Mouse (Mus musculus) gastrocnemius, postnatal 4 days (tissue): ENCODE data around the gene Slc17a6. TPM values are rescaled to one million over a fixed set of nuclear protein-coding genes. Genes with fewer than 3 reads are reported as not detected.

Experiments used
- DNase-seq, 2 experiments: peaks; one replicate each; pipeline ENCODE4 v3.0.0; 2021 to 2022; ENCODE audit warnings: low spot score in 2 of 2, mixed read lengths in 2 of 2
- long read RNA-seq, 2 experiments: library from polyadenylated mRNA; stranded (forward); transcript quantifications; one replicate each; pipeline ENCODE4 v2.0.0; 2021
- total RNA-seq, 2 experiments: library from RNA; stranded (reverse); gene quantifications; 2 replicates each; pipeline ENCODE4 v1.2.3; 2021

Gene Slc17a6
- not detected for total RNA-seq
- long read RNA-seq, experiment 1: 0 reads
- long read RNA-seq, experiment 2: 0 reads

- DNase-seq: peak; percentile 32 to 77
Measured at GRCm38 (mm10) chr7:51621694-51622145, at the start of gene Slc17a6. Gene Slc17a6, plus strand, starts transcription at chr7:51622006.

- DNase-seq: no peak
Measured at GRCm38 (mm10) chr7:51600021-51600420, 21.8 kb upstream of the Slc17a6 start.

GRCm38 (mm10) chr7:51603741-51604140, 18.1 kb upstream of the Slc17a6 start:
- DNase-seq: no peak

- no peak for DNase-seq
Measured at GRCm38 (mm10) chr7:51614404-51614803, 7.4 kb upstream of the Slc17a6 start.

DNA sequence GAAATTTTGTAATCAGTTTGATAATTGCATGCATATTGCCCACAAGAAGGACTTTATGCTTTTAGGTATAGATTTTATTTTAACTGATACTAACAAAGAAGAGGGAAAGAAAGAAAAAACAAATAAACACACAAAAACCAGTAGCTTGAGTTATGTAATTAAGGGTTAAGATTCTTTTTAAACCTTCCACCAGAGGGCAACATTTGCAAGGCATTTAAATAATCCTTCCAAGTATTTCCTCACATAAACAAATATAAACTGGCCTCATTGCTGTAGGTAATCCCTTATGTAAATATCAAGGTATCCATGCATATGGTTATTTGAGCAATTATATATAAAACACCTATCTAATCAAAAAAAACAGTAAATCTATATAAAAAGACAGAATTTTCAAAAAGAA, 3.9 kb upstream of the Slc17a6 start:
- DNase-seq: no peak

- no peak for DNase-seq
Measured at GRCm38 (mm10) chr7:51618412-51618811, 3.4 kb upstream of the Slc17a6 start.

GRCm38 (mm10) chr7:51619977-51620376, 1.8 kb upstream of the Slc17a6 start:
- no peak for DNase-seq

DNA sequence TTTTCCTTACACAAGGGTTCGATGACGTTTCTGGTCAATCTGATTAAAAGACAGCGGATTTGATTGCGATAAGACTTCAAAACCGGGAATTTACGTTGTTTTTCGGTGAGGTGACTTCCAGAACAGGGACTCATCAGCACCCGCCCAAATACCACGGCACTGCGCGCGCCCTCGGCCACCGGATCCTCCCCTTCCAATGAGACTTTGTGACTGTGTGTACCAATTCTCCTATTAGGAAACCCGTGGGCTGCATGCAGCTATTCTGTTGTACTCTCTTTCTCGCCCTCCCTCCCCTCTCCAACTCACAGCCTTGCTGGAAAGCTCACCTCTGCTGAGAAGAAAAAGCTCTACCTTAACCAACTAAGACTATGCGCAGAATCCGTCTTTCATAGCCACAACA, 390 bp downstream of the Slc17a6 start:
- DNase-seq: no peak

- DNase-seq: no peak
Measured at GRCm38 (mm10) chr7:51622666-51623065, 860 bp downstream of the Slc17a6 start.

DNA sequence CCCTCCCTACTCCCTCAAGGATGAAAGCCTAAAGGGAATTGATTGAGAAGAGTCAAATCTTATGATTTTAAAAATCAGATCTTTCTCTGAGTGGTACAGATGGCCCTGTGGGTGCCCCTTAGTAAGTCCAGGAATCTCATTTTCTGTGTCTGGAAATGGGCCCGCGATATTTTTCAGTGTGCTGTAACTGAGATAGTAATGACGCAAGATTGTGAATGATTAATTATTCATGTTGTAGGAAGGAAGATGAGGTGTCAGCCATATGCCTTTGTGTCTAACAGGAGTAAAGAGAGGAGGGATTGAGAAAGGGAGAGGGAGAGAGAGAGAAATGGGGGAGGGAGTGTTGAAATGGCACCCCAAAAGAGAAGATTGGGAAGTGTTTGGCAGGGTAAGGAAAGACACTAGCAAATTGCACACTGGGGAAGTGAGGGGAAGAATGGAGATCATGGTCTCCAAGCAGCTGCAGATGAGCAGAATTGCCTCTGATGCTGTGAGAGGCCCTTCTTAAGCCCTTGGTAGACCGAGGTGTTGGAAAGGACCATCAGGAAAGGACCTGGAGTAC, 2.6 kb downstream of the Slc17a6 start:
- no peak for DNase-seq

GRCm38 (mm10) chr7:51625161-51625560, 3.4 kb downstream of the Slc17a6 start:
- DNase-seq: no peak

GRCm38 (mm10) chr7:51625591-51626255, 3.9 kb downstream of the Slc17a6 start:
- no peak for DNase-seq

DNA sequence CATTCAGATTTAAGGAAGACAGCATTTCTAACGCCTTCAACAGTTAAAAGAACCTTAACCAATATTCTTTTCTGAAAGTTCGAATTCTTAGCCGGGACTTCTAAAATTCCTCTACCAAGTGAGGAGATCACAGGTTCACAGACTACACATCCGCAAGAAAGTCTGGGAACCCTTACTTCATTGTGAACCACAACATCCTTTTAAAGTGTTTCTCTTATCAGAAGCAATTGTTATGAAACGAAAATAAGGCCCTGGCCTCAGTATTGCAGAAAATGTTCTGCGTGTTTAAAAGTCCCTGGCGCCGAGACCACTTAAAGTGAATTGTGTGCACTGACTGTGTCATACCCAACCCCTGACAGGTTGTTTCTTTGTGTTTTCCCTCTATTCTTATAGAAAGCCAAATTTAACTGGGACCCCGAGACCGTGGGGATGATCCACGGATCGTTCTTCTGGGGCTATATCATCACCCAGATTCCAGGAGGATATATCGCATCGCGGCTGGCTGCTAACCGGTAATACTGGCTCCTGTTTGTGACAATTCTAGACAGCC, 4.7 kb downstream of the Slc17a6 start:
- no peak for DNase-seq

- no peak for DNase-seq
Measured at GRCm38 (mm10) chr7:51627001-51627631, 5.3 kb downstream of the Slc17a6 start.

DNA sequence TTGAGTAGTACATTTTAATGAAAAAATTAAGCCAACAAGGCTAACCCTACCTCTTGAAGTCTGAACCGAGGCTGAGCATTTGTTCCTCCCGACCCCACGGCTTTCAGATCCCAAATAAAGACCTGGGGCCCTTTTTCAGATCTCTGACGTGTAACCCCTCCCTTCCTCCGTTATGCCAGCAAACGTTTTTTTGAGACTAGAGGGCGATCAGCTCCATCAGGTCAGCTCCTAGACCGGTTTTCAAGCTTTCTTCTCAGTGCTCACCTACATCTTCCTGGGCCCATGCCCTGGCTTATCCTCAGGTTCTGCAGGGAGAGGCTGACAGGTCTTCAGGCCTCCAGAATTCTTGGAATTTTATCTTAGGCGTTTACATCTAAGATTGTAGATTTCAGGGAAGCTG, 5.9 kb downstream of the Slc17a6 start:
- no peak for DNase-seq

DNA sequence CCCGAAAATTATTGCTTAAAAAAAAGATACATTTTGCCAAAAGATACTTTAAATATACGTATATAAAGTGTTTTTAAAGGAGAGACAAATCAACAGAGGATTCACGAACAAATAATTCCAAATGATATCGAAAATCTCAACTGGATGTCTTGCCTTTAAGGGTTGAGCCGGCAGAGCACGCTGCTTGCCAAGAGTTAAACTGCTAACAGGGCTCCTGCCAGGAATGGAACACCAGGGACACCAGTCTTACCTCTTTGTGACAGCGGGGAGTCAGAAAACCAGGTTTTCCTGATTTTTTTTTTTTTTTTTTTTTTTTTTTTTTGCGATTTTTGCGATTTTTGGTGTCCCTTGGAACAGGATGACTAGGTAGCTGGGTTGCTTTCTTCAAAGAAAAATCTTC, 6.5 kb downstream of the Slc17a6 start:
- DNase-seq: no peak

GRCm38 (mm10) chr7:51629206-51629605, 7.4 kb downstream of the Slc17a6 start:
- no peak for DNase-seq

GRCm38 (mm10) chr7:51631171-51631570, 9.4 kb downstream of the Slc17a6 start:
- DNase-seq: no peak

GRCm38 (mm10) chr7:51632543-51633229, 10.9 kb downstream of the Slc17a6 start:
- no peak for DNase-seq

DNA sequence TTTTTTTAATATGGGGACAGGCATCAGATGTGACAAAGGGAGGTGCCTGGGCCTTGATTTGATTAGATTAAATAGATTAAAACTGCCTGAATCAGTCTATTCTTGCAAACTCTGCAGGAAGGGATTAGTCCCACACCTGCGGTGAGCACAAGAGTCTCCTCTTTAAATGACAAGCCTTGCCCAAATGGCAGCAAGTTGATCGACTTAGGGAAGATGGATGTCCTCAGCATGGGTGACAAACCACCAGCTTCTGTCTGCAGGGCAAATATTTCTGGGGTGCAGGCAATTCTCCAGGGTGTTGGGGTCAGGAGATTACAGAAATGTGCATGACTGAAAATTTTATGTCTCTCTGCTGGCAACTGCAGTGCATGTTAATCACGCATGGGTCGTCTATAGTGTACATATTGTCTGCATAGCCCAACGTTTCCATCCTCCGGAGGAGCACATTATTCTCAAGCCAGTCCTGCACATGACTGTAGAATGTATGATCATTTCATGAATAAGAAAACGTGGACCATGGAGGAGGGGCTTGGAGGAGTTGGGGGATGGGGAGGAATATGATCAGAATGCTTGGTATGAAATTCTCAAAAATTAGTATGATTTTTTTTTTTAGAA, 11.5 kb downstream of the Slc17a6 start:
- DNase-seq: no peak

DNA sequence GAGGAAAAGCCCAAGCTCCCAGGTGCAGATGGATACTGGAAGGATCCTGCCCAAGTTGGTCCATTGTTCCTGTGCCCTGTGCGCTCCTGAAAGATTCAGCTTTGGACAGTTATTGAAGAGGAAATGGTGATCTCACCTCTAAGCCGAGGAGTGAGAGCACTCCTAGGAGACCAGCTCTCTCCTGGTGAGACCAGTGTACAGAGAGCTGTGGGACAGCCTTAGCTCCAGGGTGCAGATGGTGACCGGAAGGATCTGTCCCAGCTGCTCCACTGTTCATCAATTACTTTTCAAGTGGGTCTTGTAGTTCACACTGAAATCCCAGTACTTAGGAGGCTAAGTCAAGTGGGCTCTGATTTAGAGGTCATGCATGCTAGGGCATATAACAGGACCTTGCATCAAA, 35.3 kb downstream of the Slc17a6 start:
- DNase-seq: no peak
